Mouse (Mus musculus) urinary bladder, adult 2 months (tissue): ENCODE measurements around the gene Lrfn1. TPM values are rescaled to one million over a fixed set of nuclear protein-coding genes. Genes with fewer than 3 reads are reported as not detected.

Source experiments
- DNase-seq: peaks from one replicate; pipeline ENCODE4 v3.0.0; 2022; ENCODE audit warnings: low spot score
- polyA plus RNA-seq: library from polyadenylated mRNA; depleted of rRNA; stranded (reverse); fragments of >200 nt; gene quantifications from 2 replicates; pipeline ENCODE4 v1.2.3, GENCODE M21; 2012; rRNA removed

The Lrfn1 gene
- polyA plus RNA-seq = 3.9 and 4.3 TPM in 2 replicates

- no peak for DNase-seq
Observed at GRCm38 (mm10) chr7:28451531-28452360, at the start of gene Lrfn1. Gene Lrfn1 (plus strand): TSS chr7:28451980.

GRCm38 (mm10) chr7:28410841-28411475, 40.8 kb upstream of the Lrfn1 start:
- no peak for DNase-seq

DNA sequence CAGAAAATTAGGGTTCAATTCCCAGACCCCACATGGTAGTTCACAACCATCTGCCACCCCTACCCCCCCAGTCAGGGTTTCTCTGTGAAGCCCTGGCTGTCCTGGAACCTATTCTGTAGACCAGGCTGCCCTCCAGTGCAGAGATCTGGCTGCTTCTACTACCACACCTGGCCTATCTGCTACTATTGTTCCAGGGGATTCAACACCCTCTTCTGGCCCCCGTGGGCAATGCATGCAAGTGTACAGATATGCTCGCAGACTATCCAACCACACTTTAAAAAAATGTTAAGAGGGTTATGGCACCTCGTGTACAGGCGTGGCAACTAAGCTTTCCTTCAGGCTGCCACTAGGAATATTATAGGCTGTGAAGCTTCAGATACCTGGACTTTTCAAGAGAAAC, 39.0 kb upstream of the Lrfn1 start:
- DNase-seq = no peak

DNA sequence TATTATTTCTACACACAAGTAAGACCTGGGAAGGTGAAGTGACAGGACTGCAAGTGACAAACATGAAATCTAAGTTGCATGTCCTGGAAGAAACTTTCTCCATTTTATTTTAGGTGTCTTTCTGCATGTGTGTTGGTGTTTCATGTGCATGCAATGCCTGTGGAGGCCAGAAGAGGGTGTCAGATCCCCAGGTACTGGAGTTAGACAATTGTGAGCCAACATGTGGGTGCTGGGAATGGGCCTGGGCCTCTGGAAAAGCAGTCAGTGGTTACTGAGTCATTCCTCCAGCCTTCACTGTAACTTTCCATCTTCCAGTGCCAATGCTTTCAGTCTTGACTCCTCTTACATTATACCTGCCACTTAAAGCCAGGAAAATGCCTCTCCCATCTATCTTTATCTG, 34.4 kb upstream of the Lrfn1 start:
- DNase-seq = no peak

GRCm38 (mm10) chr7:28418096-28418670, 33.6 kb upstream of the Lrfn1 start:
- no peak for DNase-seq

GRCm38 (mm10) chr7:28419416-28419815, 32.4 kb upstream of the Lrfn1 start:
- DNase-seq = no peak

- DNase-seq = no peak
Observed at GRCm38 (mm10) chr7:28423018-28423417, 28.8 kb upstream of the Lrfn1 start.

- no peak for DNase-seq
Observed at GRCm38 (mm10) chr7:28427738-28428137, 24.0 kb upstream of the Lrfn1 start.

DNA sequence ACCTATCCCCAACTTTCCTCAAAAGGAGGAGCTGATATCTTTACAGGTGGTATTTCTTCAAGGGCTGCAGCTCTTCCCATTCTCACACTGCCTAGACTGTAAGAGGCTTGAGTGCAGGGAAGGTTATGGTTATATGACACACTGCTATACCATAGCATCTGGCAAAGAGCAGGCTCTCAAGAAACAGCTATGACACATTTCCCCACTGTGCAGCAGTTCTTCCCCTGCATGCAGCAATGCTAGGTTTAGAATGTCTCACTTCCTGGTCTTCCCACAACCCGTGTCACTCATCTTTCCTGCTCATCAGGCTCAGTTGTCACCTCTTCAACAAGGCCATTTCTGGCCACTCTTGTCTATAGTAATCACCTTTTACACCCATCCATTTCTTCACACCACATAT, 21.3 kb upstream of the Lrfn1 start:
- DNase-seq = no peak

DNA sequence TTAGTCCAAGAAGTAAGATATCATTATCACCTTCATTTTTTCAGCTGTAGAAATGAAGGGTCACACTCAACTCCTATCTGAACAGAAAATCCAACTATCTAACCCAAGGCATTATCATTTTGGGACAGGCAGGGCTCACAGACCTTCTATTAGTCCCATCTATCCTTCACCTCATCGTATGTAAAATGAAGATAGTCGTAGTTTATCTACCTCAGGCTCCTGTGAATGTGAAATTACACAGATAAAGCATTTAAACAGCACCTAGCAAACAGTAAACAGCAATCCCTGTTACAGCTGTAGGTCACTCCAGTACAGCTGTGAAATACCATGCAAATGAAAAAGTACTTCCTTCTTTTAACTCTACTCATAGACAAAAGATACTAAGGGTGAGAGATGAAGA, 19.5 kb upstream of the Lrfn1 start:
- DNase-seq = no peak

DNA sequence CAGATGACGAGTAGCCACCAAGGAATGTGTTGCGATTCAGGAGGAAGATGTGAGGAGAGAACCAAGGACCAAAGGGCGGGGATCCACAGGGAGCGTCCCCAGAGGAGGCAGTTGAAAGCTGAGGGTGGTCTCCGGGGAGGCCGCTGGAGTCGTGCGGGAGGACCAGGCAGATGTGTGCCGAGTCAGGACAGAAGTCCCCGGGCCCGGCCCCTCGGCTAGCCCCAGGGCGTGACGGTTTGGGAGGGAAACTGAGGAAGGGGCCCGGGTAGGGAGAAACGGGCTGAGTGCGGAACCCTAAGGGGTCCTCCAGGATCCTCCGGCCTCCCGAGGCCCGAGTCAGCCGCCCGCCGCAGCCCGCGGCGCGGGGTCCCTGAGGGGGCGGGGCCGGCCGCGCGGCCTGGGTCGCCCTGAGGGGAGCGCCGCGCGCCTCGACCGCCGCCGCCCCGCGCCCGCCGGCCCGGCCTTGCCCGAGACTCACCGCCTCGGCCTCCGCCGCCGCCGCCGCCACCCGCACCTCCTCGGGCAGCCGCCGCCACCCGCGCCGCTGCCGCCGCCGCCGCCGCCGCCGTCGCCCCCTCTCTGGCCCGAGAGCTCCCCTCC, 16.0 kb upstream of the Lrfn1 start:
- DNase-seq = no peak

DNA sequence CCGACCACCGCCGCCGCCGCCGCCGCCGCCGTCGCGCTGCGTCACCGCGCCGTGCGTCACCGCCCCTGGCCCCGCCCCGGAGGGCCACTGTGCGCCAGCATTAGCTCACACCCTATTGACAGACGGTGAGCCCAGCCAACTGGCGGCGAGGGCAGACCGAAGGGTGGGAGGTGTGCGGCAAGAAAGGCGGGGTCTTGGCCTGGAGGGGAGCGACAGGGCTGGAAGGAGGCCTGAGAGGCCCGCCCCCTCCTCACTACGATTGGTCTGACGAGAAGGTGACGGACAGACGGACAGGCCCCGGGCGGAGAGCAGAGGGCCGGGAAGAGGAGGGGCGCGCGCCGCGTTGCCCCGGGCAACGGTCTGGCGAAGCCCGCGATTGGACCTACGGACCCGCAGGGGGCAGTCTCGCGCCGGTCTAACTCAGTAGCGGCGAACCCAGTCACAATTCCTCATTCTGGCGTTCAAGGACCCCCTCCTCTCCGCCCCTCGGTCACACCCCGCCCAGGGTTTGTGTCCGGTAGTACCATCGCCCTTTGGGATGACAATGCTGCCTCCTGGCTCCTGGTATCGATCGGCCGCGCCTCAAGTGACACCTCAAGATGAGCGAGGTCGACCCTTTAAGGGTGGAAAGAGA, 15.4 kb upstream of the Lrfn1 start:
- DNase-seq = peak; percentile 98

DNA sequence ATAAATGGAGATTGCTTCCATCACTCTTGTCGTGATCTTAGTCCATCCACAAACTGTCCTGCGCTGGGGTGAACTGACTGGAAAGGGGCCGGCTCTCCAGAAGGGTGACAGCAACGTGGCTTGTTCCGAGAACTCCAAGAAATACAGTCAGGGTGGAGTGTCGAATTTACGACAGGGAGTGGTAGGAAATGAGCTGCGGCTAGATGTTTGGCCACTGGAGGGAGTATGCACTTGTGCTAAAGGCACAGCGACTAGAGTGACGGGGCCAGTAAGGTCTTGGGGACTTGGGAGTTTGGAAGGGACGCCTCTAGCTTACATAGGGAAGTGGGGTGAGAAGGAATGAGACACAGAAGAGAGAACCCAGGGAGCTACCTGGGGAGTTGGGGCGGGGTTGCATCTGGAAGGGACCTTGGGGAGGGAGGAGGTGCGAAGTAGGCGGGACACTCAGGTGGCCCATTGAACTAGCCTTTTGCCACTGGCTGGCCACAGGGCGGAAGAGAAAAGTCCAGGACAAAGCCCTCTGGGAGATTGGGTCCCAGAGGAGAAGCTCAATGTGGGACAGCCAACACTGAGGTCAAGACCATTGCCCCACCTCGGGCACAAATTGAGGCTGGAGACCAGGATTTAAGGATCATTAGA, 14.7 kb upstream of the Lrfn1 start, which contains the start of gene Gmfg:
Gene Gmfg (plus strand): TSS at position 516 of the 639 bp plus-strand sequence.
- DNase-seq = peak; percentile 45

DNA sequence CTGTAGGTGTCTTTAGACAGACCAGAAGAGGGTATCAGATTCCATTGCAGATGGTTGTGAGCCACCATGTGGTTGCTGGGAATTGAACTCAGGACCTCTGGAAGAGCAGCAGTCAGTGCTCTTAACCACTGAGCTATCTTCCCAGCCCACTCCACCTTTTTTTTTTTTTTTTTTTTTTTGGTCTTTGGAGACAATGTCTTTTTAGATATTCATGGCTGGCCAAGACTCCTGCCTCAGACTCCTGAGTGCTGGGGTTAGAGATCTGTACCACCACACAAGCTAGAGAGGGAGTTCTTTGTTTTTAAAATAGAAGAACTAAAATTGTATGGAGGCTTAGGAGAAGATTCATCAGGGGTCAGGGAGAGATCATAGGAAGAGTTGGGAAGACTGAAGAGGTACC, 13.8 kb upstream of the Lrfn1 start:
- DNase-seq = no peak

- DNase-seq = no peak
Observed at GRCm38 (mm10) chr7:28438771-28439170, 13.0 kb upstream of the Lrfn1 start.

GRCm38 (mm10) chr7:28440739-28441138, 11.0 kb upstream of the Lrfn1 start:
- no peak for DNase-seq

DNA sequence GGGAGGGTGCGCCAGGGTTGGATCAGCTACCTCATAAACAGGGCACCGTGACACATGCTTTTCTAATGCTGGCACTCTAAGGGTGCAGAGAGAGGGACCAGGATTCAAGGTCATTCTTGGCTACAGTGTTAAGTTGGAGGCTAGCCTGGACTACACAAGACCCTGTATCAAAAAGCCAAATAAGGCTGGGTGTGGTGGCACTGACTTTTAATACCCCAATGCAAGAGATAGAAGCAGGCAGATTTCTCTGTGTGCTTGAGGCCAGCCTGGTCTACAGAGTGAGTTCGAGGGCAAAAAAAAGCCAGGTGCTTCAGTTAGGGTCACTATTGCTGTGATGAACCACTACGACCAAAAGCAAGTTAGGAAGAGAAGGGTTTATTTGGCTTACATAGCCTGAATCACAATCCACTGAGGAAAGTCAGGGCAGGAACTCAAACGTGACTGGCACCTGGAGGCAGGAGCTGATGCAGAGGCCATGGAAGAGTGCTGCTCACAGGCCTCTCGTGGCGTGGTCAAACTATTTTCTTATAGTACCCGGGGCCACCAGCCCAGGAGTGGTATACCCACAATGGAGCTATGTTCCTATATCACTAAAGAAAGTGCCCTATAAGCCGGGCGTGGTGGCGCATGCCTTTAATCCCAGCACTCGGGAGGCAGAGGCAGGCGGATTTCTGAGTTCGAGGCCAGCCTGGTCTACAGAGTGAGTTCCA, 9.8 kb upstream of the Lrfn1 start:
- no peak for DNase-seq

- DNase-seq = no peak
Observed at GRCm38 (mm10) chr7:28442688-28443087, 9.1 kb upstream of the Lrfn1 start.

- no peak for DNase-seq
Observed at GRCm38 (mm10) chr7:28444344-28444974, 7.3 kb upstream of the Lrfn1 start.

- DNase-seq = peak; percentile 75
Observed at GRCm38 (mm10) chr7:28446446-28446845, 5.3 kb upstream of the Lrfn1 start.
